Mouse (Mus musculus) cerebellum, postnatal 10 days (tissue): ENCODE measurements around the gene Card6.
A peak's percentile ranks its signal among the peaks of the same experiment; 100 is the strongest.

ENCODE experiments used
- DNase-seq, 2 experiments: peaks; one replicate each; pipeline ENCODE4 v3.0.0; 2021; ENCODE audit warnings: mixed read lengths in 2 of 2

Gene Card6

GRCm38 (mm10) chr15:5129111-5129805, 20.9 kb upstream of the Card6 start:
- DNase-seq = no peak

DNA sequence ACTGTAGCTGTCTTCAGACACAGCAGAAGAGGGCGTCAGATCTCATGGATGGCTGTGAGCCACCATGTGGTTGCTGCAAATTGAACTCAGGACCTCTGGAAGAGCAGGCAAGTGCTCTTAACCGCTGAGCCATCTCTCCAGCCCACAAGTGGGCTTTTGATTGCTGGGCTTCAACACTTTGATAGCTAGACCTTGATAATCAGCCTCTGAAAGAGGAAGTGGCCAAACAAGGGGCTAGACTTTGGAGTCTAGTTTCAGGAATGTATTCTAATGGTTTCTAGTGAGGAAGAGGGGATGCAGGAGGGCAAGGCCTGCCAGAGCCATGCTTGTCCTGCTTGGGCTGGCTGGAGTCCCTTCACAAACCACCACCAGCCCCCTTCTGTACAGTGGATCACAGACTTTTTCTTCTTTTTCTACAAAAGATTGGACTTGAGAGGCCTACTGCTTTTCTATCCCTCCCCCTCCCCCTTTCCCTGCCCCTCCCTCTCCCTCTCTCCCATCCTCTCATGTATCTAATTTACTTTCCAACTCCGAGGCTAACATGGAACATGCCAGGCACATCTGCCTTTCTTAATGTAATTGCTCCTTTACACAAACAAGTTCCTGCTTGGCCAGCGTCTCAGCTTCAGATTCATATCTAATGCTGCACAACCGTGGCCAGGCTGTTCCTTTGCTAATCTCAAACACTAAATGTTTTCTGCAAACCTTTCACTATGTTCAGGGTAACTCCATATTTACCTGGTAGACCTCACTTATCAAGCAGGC, 20.0 kb upstream of the Card6 start:
- DNase-seq = no peak

GRCm38 (mm10) chr15:5127487-5127886, 19.1 kb upstream of the Card6 start:
- DNase-seq = no peak

DNA sequence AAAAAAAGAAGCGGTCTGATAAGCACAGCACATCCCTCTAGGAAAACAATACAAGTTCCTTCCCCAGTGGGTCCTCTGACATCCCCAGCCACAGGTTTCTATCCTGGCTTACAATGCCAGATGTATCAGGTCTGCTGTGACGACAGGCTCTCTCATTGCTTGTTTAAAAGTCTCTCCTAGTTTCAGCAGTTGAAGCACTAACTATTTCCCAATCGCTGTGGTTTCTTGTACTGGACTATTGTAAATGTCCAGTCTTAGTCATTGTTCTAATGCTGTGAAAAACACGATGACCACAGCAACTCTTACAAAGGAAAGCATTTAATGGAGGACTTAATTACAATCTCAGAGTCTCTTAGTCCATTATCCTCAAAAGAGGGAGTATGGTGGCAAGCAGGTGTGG, 18.1 kb upstream of the Card6 start:
- DNase-seq = no peak

DNA sequence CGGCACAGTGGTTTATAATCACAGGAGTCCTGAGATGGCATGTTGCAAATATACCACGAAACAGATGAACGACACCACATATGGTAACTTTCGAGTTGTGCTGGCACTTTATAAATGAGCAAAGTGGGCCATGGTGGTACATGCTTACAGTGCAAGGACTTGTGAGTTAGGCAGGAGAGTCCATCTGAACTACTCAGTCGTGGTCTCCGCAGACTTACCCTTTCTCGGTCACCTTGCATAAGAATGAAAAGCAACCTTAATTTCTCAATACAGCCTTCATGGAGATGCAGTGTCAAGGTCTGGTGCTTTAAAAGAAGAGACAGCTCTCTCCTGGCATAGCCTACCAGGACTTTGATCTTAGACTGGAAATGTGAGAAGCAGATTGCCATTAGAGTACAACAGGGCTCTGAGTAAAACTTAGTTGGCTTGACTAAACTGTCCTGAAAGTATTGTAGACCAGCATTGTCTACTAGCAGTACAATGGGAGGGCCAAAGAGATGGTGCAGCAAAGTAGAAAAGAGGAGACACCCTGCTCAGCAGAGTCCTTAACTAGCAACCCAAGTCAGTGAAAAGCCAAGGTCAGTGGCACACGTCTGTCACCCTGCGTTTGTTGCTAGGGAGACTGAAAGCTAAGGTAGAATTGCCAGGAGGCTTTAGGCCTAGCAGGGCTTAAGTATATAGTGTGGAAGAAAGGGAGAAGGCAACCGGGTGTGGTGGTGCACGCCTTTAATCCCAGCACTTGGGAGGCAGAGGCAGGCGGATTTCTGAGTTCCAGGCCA, 13.4 kb upstream of the Card6 start:
- DNase-seq = no peak

GRCm38 (mm10) chr15:5119707-5120106, 11.4 kb upstream of the Card6 start:
- DNase-seq = no peak

GRCm38 (mm10) chr15:5119192-5119591, 10.9 kb upstream of the Card6 start:
- no peak for DNase-seq

- DNase-seq = no peak
Measured at GRCm38 (mm10) chr15:5118626-5119025, 10.3 kb upstream of the Card6 start.

DNA sequence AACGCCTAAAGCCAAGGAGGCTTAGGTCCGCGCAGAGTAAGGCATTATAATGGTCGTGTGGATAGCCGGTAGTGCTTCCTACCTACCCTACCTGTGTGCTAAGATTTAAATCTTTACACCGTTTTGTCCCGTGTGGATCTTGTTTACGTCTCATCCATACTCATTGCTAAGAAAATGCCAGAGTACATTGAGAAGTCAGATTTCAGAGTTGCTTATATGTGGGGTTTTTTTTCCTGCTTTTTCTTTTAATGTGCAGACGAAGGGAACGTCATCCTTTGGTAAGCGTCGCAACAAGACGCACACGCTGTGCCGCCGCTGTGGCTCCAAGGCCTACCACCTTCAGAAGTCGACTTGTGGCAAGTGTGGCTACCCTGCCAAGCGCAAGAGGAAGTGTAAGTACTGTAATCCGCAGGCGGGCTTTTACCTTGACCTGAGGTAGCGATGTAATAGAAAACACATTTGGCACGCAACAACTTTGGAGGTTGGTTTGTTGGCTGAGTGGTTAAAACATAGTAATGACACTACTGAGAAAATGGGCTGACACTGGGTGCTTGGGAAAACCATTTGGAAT, 8.8 kb upstream of the Card6 start:
- DNase-seq = peak; percentile 12 to 13

- DNase-seq = peak; percentile 99
Measured at GRCm38 (mm10) chr15:5116270-5117030, 8.1 kb upstream of the Card6 start, which contains the start of gene Rpl37. Gene Rpl37, plus strand, starts transcription at chr15:5116645.

- DNase-seq = no peak
Measured at GRCm38 (mm10) chr15:5115173-5115572, 6.8 kb upstream of the Card6 start.

DNA sequence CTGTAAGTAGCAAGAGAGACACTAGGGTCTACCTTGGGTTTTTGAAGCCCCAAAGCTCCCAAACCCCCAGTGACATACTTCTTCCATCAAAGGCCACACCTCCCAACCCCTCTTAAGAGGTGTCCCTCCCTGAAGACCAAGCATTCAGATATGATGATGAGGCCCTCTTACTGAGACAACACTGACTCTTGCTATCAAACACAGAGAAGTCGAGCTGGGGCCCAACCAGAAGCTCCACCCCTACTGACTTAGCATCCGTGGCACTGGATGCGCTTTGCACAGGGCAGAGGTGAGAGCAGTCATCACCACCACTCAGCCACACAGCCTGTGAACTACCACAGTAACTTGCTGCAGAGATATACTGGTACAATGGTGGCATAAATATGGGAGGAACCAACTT, 4.3 kb upstream of the Card6 start:
- no peak for DNase-seq

DNA sequence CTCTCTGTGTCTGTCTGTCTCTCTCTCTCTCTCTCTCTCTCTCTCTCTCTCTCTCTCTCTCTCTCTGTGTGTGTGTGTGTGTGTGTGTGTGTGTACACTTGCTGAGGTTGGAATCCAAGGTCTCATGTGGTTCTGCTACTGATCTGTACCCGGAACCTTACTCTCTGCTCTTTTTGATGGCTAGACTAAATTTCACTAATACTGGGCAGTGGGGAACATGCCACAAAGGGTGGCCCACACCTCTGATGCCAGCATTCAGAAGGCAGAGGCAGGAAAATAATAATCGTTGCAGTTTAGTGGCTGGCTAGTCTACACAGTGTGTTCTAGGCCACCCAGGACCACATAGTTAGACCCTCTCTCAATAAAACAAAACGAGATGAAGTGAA, 309 bp upstream of the Card6 start:
- DNase-seq = no peak

DNA sequence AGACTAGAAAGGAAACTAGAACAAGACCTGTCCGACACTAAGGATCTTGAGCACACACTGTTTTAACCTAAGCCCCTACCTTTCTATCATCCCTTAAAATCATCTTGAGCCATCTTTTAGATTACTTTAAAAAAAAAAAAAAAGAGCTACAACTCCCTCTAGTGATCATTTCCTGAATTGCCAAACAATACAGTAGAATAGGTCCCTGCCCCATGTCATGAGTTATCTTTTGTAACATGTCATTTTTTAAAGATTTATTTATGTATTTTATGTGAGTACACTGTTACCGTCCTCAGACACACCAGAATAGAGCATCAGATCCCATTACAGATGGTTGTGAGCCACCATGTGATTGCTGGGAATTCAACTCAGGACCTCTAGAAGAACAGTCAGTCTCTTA, 2.0 kb downstream of the Card6 start:
- peak in 1 of 2 experiments; percentile 61 for DNase-seq

GRCm38 (mm10) chr15:5105891-5106290, 2.4 kb downstream of the Card6 start:
- DNase-seq = no peak

GRCm38 (mm10) chr15:5102312-5102711, 6.0 kb downstream of the Card6 start:
- DNase-seq = no peak

GRCm38 (mm10) chr15:5097376-5097775, 11.0 kb downstream of the Card6 start:
- DNase-seq = no peak

GRCm38 (mm10) chr15:5095534-5096301, 12.6 kb downstream of the Card6 start:
- DNase-seq = no peak

DNA sequence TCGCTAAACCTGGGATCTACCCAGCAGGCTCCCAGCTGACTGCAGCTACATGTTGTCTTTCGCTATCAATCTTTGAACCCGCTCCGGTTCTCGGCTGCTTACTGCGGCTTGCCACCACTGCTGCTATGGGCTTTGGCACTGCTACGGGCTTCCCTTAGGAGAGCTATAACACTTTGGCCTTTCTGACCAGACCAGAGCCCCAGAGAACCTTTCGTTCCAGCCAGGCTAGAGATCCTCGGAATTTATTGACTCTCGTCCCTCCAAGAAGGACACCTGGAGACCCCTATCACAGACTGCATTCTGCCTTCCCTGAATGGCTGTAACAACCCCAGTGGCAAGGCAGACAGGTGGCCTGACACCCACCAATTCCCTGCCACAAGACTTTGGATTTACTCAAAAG, 18.2 kb downstream of the Card6 start:
- no peak for DNase-seq

GRCm38 (mm10) chr15:5088850-5089608, 19.3 kb downstream of the Card6 start:
- DNase-seq = no peak

DNA sequence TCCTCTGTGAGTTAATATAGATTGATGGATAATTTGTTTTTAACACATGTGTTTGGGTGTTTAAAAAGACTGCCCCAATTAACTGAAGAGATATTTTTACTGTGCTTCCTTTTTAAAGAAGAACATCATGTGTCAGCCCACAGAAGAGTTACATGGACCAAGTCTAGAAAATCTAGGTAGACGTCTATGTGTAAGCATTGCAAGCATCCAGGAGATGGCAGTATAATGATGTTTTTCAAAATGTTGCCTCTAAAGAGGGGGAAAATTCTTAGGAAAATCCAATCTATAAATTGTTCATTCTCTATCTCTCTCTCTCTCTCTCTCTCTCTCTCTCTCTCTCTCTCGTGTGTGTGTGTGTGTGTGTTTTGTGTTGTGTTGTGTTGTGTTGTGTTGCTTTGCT, 22.2 kb downstream of the Card6 start:
- peak; percentile 20 to 36 for DNase-seq
